Mouse (Mus musculus): ENCODE data around the gene Bpifa6. TPM values are rescaled to one million over a fixed set of nuclear protein-coding genes. Genes with fewer than 3 reads are reported as not detected.

Gene Bpifa6
- polyA plus RNA-seq, 3 experiments from 2014 or later = not detected

GRCm38 (mm10) chr2:154044743-154045142 lies 70.0 kb downstream of the Bpifa6 start:
- ATAC-seq = no peak

Other genes starting within 250 kb of the Bpifa6 start
- gene Mapre1, start 233.7 kb upstream of the Bpifa6 start, polyA plus RNA-seq (2017; shearing (Covaris generic)) = 100 to 1,000 TPM; 267 to 340 (median 269) TPM
- under 1 TPM in 2 of 3 experiments, not detected in 1; 0.21 to 0.38 TPM for gene Efcab8, start 195.0 kb upstream of the Bpifa6 start, polyA plus RNA-seq (2017; shearing (Covaris generic))
- not detected for gene Sun5, start 103.9 kb upstream of the Bpifa6 start, polyA plus RNA-seq (2017; shearing (Covaris generic))
- gene Bpifb2, start 99.9 kb upstream of the Bpifa6 start, polyA plus RNA-seq (2017; shearing (Covaris generic)) = not detected
- gene Bpifb6, start 74.6 kb upstream of the Bpifa6 start, polyA plus RNA-seq (2017; shearing (Covaris generic)) = not detected
- not detected for gene Bpifb3, start 56.7 kb upstream of the Bpifa6 start, polyA plus RNA-seq (2017; shearing (Covaris generic))
- gene Bpifb4, start 36.7 kb upstream of the Bpifa6 start, polyA plus RNA-seq (2017; shearing (Covaris generic)) = not detected
- not detected for gene Bpifa2, start 33.3 kb downstream of the Bpifa6 start, polyA plus RNA-seq (2017; shearing (Covaris generic))
- gene Bpifa3, start 155.4 kb downstream of the Bpifa6 start, polyA plus RNA-seq (2017; shearing (Covaris generic)) = not detected
- gene Bpifa1, start 167.9 kb downstream of the Bpifa6 start, polyA plus RNA-seq (2017; shearing (Covaris generic)) = not detected
- not detected for gene Bpifa5, start 187.7 kb downstream of the Bpifa6 start, polyA plus RNA-seq (2017; shearing (Covaris generic))
- gene Bpifb1, start 215.9 kb downstream of the Bpifa6 start, polyA plus RNA-seq (2017; shearing (Covaris generic)) = not detected
- not detected for gene Bpifb5, start 248.8 kb downstream of the Bpifa6 start, polyA plus RNA-seq (2017; shearing (Covaris generic))